Mouse (Mus musculus) heart, postnatal 0 days (tissue): ENCODE measurements around the gene Tnfrsf1a. TPM values are rescaled to one million over a fixed set of nuclear protein-coding genes. Genes with fewer than 3 reads are reported as not detected.
A peak's percentile ranks its signal among the peaks of the same experiment; 100 is the strongest.

ENCODE experiments used
- ATAC-seq: fragments of 200-750 bp; cut with Nextera tagmentation; 2 replicates; pipeline ENCODE4 v1.8.0; 2017; ENCODE audit warnings: low read depth, moderate number of reproducible peaks, moderate library complexity; ENCODE audit not compliant: insufficient read depth
- DNase-seq: peaks from one replicate; pipeline ENCODE4 v3.0.0-alpha.2; 2016; ENCODE audit warnings: low spot score
- H3K27ac ChIP-seq: fragments of 300-500 bp; sonication (generic); 2 replicates; pipeline ENCODE4 v1.5.1; 2014; ENCODE audit warnings: low read depth, mild to moderate bottlenecking
- H3K27me3 ChIP-seq: fragments of 300-500 bp; sonication (generic); 2 replicates; pipeline ENCODE4 v1.6.1; 2014; ENCODE audit warnings: low read length, mixed read lengths; ENCODE audit not compliant: control insufficient read depth, insufficient read depth
- H3K36me3 ChIP-seq: fragments of 300-500 bp; sonication (generic); replicated peaks from 2 replicates; pipeline ENCODE4 v1.6.1; 2014; ENCODE audit warnings: low read length, mixed read lengths; ENCODE audit not compliant: control insufficient read depth, insufficient read depth
- H3K4me1 ChIP-seq: fragments of 300-500 bp; sonication (generic); 2 replicates; pipeline ENCODE4 v1.6.1; 2014; ENCODE audit warnings: antibody characterized with exemption; ENCODE audit not compliant: control insufficient read depth, insufficient read depth
- H3K4me2 ChIP-seq: fragments of 300-500 bp; sonication (generic); 2 replicates; pipeline ENCODE4 v1.6.1; 2014; ENCODE audit warnings: low read depth, mild to moderate bottlenecking, low read length, moderate library complexity
- H3K4me3 ChIP-seq: fragments of 300-500 bp; sonication (generic); 2 replicates; pipeline ENCODE4 v1.5.1; 2014; ENCODE audit warnings: low read depth, low read length
- H3K9ac ChIP-seq: fragments of 300-500 bp; sonication (generic); replicated peaks from 2 replicates; pipeline ENCODE4 v1.6.1; 2014; ENCODE audit warnings: low read depth, low read length, mixed read lengths
- H3K9me3 ChIP-seq: fragments of 300-500 bp; sonication (generic); replicated peaks from 2 replicates; pipeline ENCODE4 v1.6.1; 2016; ENCODE audit warnings: low read length; ENCODE audit not compliant: control insufficient read depth
- CTCF ChIP-seq: IDR thresholded peaks from 2 replicates; pipeline ENCODE4 v1.5.1; 2016; ENCODE audit warnings: antibody characterized with exemption, control low read depth, low read depth
- EP300 ChIP-seq: IDR thresholded peaks from 2 replicates; pipeline ENCODE4 v1.6.1; 2016; ENCODE audit warnings: antibody characterized with exemption, low read depth
- WGBS: fragments of 180-500 bp; shearing (Covaris S2); extraction: QIAGEN DNeasy Blood & Tissue Kit; methylation state at CpG from one replicate; pipeline ENCODE4 v1.1.7; 2014; 5-methylcytosine and 5-hydroxymethylcytosine counted together
- polyA plus RNA-seq: library from polyadenylated mRNA; unstranded; fragments of >200 nt; fragmentation: Nextera tagmentation; extraction: Ambion mirVana; gene quantifications from 2 replicates; pipeline ENCODE4 v1.2.1, GENCODE M21; 2015
- total RNA-seq: library from RNA; depleted of rRNA; stranded (reverse); fragments of >200 nt; gene quantifications from 2 replicates; pipeline ENCODE4 v1.2.3, GENCODE M21; 2014; ENCODE audit warnings: low replicate concordance

Gene Tnfrsf1a
- total and polyA plus RNA-seq, 2 experiments from 2014 or later = 37.1 to 39.8 TPM

DNA sequence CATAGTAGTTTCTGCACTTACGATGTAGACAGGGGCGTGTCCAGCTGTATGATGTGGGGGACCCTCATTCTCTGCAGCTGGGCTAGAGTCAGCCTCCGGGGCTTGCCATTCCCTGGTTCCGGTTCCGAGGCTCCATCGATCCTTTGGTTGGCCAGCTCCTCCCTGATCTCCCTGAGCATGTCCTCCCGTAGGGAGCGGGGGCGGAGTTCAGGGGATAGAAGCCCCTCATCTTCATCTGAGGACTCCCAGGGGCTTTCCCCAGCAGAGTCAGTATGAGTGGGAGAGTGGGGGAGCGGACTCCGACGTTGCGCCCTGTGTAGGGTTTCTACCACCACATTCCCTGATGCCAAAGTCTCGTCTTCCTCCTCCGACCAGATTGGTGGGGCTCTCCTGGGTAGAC is 13.9 kb downstream of the Tnfrsf1a start:
- ATAC-seq (no peak), DNase-seq (no peak)
- H3K9me3 ChIP-seq = no peaks in the 10 kb centered on the region; the same call in 1 of the 2 replicates
- H3K27ac ChIP-seq = no peak overlapping the region
- no peaks in the 10 kb centered on the region for H3K4me1 ChIP-seq
- WGBS = 32% methylated on average over 15 of the region's 15 CpGs
- no peak for TF ChIP-seq CTCF
- TF ChIP-seq EP300 = no peak
- no peak overlapping the region for H3K4me3 ChIP-seq
- no peak overlapping the region for H3K4me2 ChIP-seq
- H3K9ac ChIP-seq = no peak overlapping the region
- H3K36me3 ChIP-seq = peaks cover 34% of the 10 kb centered on the region
- peaks cover 24% of the 10 kb centered on the region for H3K27me3 ChIP-seq

- Histone ChIP-seq H3K9ac (no peak overlapping the region), H3K4me3 (no peak overlapping the region), H3K27me3 (peaks cover 24% of the 10 kb centered on the region), H3K4me2 (no peak overlapping the region), H3K4me1 (no peaks in the 10 kb centered on the region), H3K9me3 (no peaks in the 10 kb centered on the region; the same call in 1 of the 2 replicates), H3K36me3 (peaks cover 28% of the 10 kb centered on the region), H3K27ac (no peak overlapping the region)
- no peak for ATAC-seq
- WGBS = 22% methylated on average over 23 of the region's 23 CpGs
- no peak for DNase-seq
- no peak for TF ChIP-seq CTCF
Measured at GRCm38 (mm10) chr6:125363451-125364242, 14.5 kb downstream of the Tnfrsf1a start.

DNA sequence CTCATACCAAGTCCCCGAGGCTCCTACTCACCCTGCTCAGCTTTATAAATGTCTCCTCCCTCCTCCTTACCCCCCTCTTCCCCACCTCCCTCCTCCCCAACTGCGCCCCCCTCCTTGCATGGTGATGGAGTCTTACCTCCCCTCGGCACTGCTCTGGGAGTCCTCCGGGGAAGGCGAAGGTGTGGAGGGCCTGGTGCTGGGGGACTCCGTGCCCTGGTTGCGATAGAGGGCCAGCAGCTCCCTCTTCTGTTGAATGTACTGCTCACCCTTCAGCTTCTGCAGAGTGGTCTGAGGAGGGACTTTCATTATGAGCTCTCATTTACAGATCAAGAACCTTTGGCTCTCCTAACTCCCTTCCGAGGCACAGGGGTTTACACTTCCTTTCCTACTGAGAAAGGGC is 15.3 kb downstream of the Tnfrsf1a start:
- TF ChIP-seq CTCF (peak; percentile 47), EP300 (no peak)
- H3K4me1 ChIP-seq = no peaks in the 10 kb centered on the region
- no peak overlapping the region for H3K4me3 ChIP-seq
- peaks cover 24% of the 10 kb centered on the region for H3K27me3 ChIP-seq
- ATAC-seq (peak; percentile 30; the same call in 1 of the 2 replicates), DNase-seq (no peak)
- H3K27ac ChIP-seq = no peak overlapping the region
- H3K9ac ChIP-seq = no peak overlapping the region
- peaks cover 21% of the 10 kb centered on the region for H3K36me3 ChIP-seq
- H3K4me2 ChIP-seq = no peak overlapping the region
- WGBS = 9% methylated on average over 8 of the region's 8 CpGs
- no peaks in the 10 kb centered on the region; the same call in 1 of the 2 replicates for H3K9me3 ChIP-seq

DNA sequence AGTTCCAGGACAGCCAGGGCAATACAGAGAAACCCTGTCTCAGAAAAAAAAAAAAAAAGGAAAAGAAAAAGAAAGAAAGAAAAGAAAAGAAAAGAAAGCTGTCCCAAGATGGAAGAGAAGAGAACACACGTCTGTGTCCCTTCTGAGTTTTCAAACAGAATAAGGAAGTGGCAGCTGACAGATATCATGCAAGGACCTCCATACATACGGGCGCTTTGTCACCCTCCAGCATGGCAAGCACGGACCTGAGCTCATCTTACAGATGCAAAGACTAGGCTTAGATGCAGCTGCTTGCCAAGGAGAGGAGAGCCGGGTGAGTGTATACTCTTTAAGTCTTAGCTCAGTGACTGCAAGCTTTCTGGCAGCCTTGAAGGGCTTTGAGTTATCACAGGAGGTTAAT is 16.4 kb downstream of the Tnfrsf1a start:
- Histone ChIP-seq H3K4me2 (no peak overlapping the region), H3K9ac (no peak overlapping the region), H3K27me3 (peaks cover 24% of the 10 kb centered on the region), H3K4me3 (no peak overlapping the region), H3K4me1 (no peaks in the 10 kb centered on the region), H3K36me3 (peaks cover 12% of the 10 kb centered on the region), H3K9me3 (no peaks in the 10 kb centered on the region; the same call in 1 of the 2 replicates), H3K27ac (no peak overlapping the region)
- no peak for TF ChIP-seq CTCF
- no peak for TF ChIP-seq EP300
- 80% methylated on average over 5 of the region's 5 CpGs for WGBS
- DNase-seq = no peak
- no peak for ATAC-seq

GRCm38 (mm10) chr6:125366133-125366532 is 17.0 kb downstream of the Tnfrsf1a start:
- no peak for ATAC-seq
- Histone ChIP-seq H3K27me3 (peaks cover 24% of the 10 kb centered on the region), H3K36me3 (peaks cover 6% of the 10 kb centered on the region), H3K27ac (no peak overlapping the region), H3K9me3 (no peaks in the 10 kb centered on the region; the same call in 1 of the 2 replicates), H3K4me3 (no peak overlapping the region), H3K9ac (no peak overlapping the region), H3K4me2 (no peak overlapping the region), H3K4me1 (no peaks in the 10 kb centered on the region)
- no peak for DNase-seq
- WGBS = 80% methylated on average over 1 of the region's 1 CpGs
- TF ChIP-seq EP300 (no peak), CTCF (peak; percentile 20; the same call in 1 of the 2 replicates)
